Mouse (Mus musculus): Measurements from ENCODE around the gene Cebpg.
A peak's percentile ranks its signal among the peaks of the same experiment; 100 is the strongest.

DNA sequence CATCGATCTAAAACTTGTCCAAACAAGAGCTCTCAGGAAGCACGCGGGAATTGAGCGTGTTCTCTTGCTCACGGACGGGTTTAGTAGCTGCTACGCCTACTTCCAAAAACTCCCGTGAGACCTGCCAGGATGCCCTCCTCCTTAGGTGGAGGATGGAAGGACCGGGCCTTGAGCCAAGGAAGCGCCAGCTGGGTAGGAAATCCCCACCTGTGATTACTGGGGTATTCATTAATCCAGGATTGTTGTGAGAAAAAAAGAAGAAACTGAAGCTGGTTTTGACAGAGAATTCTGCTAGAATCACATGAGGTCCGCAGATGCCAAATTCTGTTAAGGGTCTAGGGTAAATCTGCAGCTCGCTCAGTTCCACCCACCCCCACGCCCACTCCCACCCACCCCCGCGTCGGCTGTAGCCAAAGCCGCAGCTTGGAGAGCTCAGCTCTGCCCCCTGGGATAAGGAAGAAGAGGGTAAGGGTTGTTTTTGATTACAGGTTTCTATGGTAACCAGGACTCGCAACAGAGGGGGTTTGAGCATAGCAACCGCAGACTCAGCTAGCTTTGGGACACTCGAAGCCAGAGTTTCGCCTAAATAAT is 30.0 kb upstream of the Cebpg start:
- TF ChIP-seq CTCF (IDR thresholded peaks at IDR 0.05; ENCODE audit: low read depth, low read length) (peak; percentile 33; the same call in 1 of the 2 replicates), POLR2A (IDR thresholded peaks at IDR 0.05; ENCODE audit: extremely low read depth, insufficient read depth, low read length) (no peak)

Data from liver, adult 2 months (tissue).